Mouse (Mus musculus) midbrain, embryonic 13.5 days (tissue): Measurements from ENCODE around the gene Lgals9. TPM values are rescaled to one million over a fixed set of nuclear protein-coding genes. Genes with fewer than 3 reads are reported as not detected.

Experiments used
- ATAC-seq: fragments of 200-750 bp; cut with Nextera tagmentation; 2 replicates; pipeline ENCODE4 v1.8.0; 2017; ENCODE audit warnings: mild to moderate bottlenecking, moderate TSS enrichment, moderate library complexity
- H3K27ac ChIP-seq: fragments of 300-500 bp; sonication (generic); 2 replicates; pipeline ENCODE4 v1.5.1; 2015; ENCODE audit warnings: inconsistent platforms, mild to moderate bottlenecking, moderate library complexity
- H3K27me3 ChIP-seq: fragments of 300-500 bp; sonication (generic); 2 replicates; pipeline ENCODE4 v1.6.1; 2015; ENCODE audit warnings: mild to moderate bottlenecking, inconsistent platforms
- H3K36me3 ChIP-seq: fragments of 300-500 bp; sonication (generic); 2 replicates; pipeline ENCODE4 v1.6.1; 2015; ENCODE audit warnings: mild to moderate bottlenecking, inconsistent platforms
- H3K4me1 ChIP-seq: fragments of 300-500 bp; sonication (generic); replicated peaks from 2 replicates; pipeline ENCODE4 v1.6.1; 2015; ENCODE audit warnings: inconsistent platforms
- H3K4me2 ChIP-seq: fragments of 300-500 bp; sonication (generic); replicated peaks from 2 replicates; pipeline ENCODE4 v1.6.1; 2015; ENCODE audit warnings: moderate library complexity, mild to moderate bottlenecking, inconsistent platforms
- H3K4me3 ChIP-seq: fragments of 300-500 bp; sonication (generic); replicated peaks from 2 replicates; pipeline ENCODE4 v1.5.1; 2015; ENCODE audit warnings: mild to moderate bottlenecking, inconsistent platforms
- H3K9ac ChIP-seq: fragments of 300-500 bp; sonication (generic); replicated peaks from 2 replicates; pipeline ENCODE4 v1.6.1; 2015; ENCODE audit warnings: mild to moderate bottlenecking, inconsistent platforms
- H3K9me3 ChIP-seq: fragments of 300-500 bp; sonication (generic); 2 replicates; pipeline ENCODE4 v1.6.1; 2016; ENCODE audit warnings: mild to moderate bottlenecking, inconsistent platforms
- WGBS: fragments of 180-500 bp; shearing (Covaris S2); methylation state at CpG from one replicate; pipeline ENCODE4 v1.1.7; 2015; 5-methylcytosine and 5-hydroxymethylcytosine counted together
- polyA plus RNA-seq: library from polyadenylated mRNA; unstranded; fragments of >200 nt; fragmentation: Nextera tagmentation; extraction: Ambion mirVana; gene quantifications from 2 replicates; pipeline ENCODE4 v1.2.1, GENCODE M21; 2015

Lgals9 gene
- polyA plus RNA-seq, 1 experiment from 2014 or later = 4.2 TPM

DNA sequence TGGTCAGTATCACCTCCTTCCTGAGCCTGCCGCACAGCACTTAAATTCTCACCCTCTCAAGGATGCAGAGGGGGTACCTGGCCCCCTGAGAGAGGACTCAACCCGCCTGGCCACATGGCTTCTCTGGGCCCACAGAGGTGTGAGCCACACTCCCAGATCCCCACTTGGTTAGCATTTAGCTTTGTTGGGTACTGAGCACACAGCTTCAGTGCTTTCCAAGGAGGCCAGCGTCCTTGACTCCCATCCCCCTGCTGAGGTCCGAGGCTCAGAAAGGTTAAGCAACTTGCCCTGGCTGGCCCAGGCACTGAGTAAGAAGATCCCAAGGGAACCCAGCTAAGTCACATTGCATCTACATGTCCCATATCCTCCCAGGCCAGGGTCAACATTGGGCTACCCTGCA, 16.6 kb downstream of the Lgals9 start:
- Histone ChIP-seq H3K9me3 (no peaks in the 10 kb centered on the region), H3K9ac (no peak overlapping the region), H3K27ac (no peak overlapping the region), H3K4me3 (no peak overlapping the region), H3K36me3 (no peaks in the 10 kb centered on the region), H3K27me3 (no peaks in the 10 kb centered on the region), H3K4me2 (no peak overlapping the region), H3K4me1 (peaks cover 7% of the 10 kb centered on the region)
- ATAC-seq = no peak
- 80% methylated on average over 4 of the region's 4 CpGs for WGBS

DNA sequence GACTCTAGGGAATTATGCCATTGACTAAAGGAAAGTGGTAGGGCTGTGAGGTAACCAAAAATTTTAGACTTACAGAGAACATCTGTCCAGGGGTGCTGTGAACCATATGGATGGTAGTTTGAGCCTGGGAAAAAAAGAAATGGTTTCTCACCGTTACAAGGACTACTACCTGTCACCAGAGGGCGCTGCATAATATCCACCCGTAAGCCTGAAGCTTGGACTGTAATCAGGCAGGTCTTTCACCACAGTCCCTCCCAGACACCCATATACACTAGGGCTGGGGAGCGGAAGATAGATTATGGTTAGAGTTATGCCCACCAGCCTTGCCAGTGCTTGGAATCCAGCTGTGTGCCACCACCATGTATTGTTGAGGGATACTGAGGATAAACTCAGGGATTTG, 17.4 kb downstream of the Lgals9 start:
- no peak for ATAC-seq
- no peak overlapping the region for H3K4me3 ChIP-seq
- no peak overlapping the region for H3K27ac ChIP-seq
- no peaks in the 10 kb centered on the region for H3K36me3 ChIP-seq
- no peak overlapping the region for H3K4me2 ChIP-seq
- H3K9me3 ChIP-seq = no peaks in the 10 kb centered on the region
- no peaks in the 10 kb centered on the region for H3K27me3 ChIP-seq
- 22% methylated on average over 4 of the region's 4 CpGs for WGBS
- H3K9ac ChIP-seq = no peak overlapping the region
- no peaks in the 10 kb centered on the region for H3K4me1 ChIP-seq

DNA sequence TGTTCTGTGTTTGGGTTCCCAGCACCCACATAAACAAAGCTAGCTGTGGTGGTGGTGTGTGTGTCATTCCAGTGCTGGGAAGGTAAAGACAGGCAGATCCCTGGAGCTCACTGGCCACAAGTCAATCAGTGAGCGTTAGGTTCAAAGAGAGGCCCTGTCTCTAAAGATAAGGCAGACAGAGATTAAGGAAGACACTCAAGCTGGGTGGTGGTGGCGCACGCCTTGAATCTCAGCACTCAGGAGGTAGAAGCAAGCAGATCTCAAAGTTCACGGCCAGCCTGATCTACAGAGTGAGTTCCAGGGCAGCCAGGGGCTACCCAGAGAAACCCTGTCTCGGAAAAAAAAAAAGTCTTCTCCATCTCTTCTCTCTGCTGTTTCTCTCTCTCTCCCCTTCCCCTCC, 23.5 kb downstream of the Lgals9 start:
- H3K4me1 ChIP-seq = no peaks in the 10 kb centered on the region
- H3K27me3 ChIP-seq = 0 out of 2 replicates have a peak, but pooled peaks cover 3% of the 10 kb centered on the region
- no peak overlapping the region for H3K4me3 ChIP-seq
- H3K9ac ChIP-seq = no peak overlapping the region
- no peak for ATAC-seq
- no peaks in the 10 kb centered on the region for H3K36me3 ChIP-seq
- H3K4me2 ChIP-seq = no peak overlapping the region
- H3K27ac ChIP-seq = no peak overlapping the region
- H3K9me3 ChIP-seq = no peaks in the 10 kb centered on the region
- WGBS = 81% methylated on average over 5 of the region's 5 CpGs

DNA sequence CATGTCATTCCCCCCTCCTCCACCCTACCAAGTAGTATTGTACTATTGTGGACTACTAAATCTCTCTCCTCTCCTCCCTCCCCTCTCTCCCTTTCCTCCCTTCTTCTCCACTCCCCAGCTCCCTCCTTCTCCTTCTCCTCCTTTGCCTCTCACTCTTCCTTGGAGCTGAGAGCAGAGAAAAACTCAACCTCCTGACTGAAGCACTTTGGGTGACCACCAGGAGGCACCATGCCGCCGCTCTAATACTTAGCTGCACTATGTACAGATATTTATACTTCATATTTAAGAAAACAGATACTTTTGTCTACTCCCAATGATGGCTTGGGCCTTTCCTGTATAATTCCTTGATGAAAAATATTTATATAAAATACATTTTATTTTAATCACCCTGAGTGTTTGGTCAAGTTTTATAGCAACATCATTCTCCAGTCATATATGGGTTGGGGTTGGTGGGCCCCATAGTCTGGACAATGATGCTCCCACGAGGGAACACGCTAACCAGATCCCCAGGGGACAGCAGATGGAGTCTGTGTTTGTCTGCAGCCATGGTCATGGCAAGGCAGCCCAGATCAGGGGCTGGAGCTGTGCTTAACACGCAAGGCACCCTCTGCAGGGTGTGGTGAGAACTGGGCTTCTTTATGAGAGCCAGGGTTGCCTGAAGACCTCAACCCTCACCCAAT, 24.8 kb downstream of the Lgals9 start:
- Histone ChIP-seq H3K27me3 (0 out of 2 replicates have a peak, but pooled peaks cover 3% of the 10 kb centered on the region), H3K4me3 (no peak overlapping the region), H3K4me1 (no peaks in the 10 kb centered on the region), H3K36me3 (no peaks in the 10 kb centered on the region), H3K27ac (no peak overlapping the region), H3K4me2 (no peak overlapping the region), H3K9ac (no peak overlapping the region), H3K9me3 (no peaks in the 10 kb centered on the region)
- no peak for ATAC-seq
- WGBS = 71% methylated on average over 5 of the region's 5 CpGs

DNA sequence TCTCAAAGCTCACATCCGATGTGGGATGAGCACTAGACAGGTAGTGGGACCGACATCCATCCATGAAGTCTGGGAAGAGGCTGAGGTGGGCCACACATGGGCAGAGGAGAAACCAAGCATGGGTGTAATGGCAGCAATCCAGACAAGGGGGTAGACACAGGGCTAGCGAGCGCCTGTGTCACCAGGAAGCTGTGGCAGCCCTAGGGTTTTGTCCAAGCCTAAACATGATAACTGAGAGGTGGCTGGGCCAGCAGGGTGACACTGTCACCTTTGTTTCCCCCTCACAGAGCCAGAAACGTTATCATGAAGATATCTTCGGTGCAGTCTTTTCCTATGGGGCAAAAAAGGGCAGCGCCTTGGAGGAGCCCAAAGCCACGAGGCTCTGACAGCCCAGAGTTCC, 25.4 kb downstream of the Lgals9 start:
- Histone ChIP-seq H3K9me3 (no peaks in the 10 kb centered on the region), H3K9ac (no peak overlapping the region), H3K27me3 (peaks cover 7% of the 10 kb centered on the region), H3K36me3 (no peaks in the 10 kb centered on the region), H3K27ac (no peak overlapping the region), H3K4me3 (no peak overlapping the region), H3K4me2 (no peak overlapping the region), H3K4me1 (no peaks in the 10 kb centered on the region)
- ATAC-seq = no peak
- WGBS = 79% methylated on average over 8 of the region's 8 CpGs

DNA sequence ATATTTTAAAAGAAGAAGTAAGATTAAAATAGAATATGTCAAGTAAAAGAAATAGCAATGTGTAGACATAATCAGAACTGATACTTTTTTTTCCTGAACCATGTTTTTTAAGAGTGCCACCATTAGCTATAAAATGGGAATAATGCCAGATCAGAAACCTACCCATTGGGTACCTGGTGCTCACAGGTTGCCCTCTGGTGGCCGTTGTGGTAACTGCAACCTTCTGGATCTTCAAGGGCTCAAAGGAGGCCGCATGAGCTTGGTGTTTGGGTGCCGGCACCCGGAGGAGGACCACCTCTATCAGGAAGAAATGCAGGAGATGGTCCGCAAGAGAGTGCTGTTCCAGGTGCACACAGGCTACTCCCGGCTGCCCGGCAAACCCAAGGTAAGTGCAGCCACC, 28.5 kb downstream of the Lgals9 start:
- H3K4me3 ChIP-seq = no peak overlapping the region
- H3K27ac ChIP-seq = no peak overlapping the region
- peaks cover 30% of the 10 kb centered on the region for H3K27me3 ChIP-seq
- no peak overlapping the region for H3K9ac ChIP-seq
- 8% methylated on average over 7 of the region's 7 CpGs for WGBS
- ATAC-seq = no peak
- H3K4me2 ChIP-seq = no peak overlapping the region
- H3K36me3 ChIP-seq = no peaks in the 10 kb centered on the region
- H3K4me1 ChIP-seq = peaks cover 5% of the 10 kb centered on the region; the same call in 1 of the 2 replicates
- no peaks in the 10 kb centered on the region for H3K9me3 ChIP-seq

DNA sequence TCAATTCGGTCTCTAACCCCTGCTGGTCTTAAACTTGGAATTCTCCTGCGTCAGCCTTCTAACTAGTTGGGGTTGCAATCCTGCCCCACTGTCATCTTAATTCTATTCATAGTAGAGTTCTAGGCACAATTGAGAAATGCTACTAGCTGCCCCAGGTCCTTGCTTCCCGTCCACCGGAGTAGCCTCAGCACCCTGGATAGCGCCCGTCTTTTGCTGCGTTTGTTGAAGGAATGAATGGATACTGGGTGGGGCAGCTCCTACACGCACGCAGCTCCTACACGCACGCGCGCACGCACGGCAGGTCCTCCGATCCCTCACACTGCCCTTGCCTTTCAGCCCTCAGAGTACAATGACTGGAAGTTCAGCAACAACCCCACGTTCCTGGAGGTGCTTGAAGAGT, 32.3 kb downstream of the Lgals9 start:
- H3K27ac ChIP-seq = no peak overlapping the region
- WGBS = 7% methylated on average over 17 of the region's 17 CpGs
- peak overlapping the region; percentile 38 for H3K4me2 ChIP-seq
- H3K36me3 ChIP-seq = no peaks in the 10 kb centered on the region
- H3K9ac ChIP-seq = no peak overlapping the region
- H3K4me1 ChIP-seq = peaks cover 5% of the 10 kb centered on the region; the same call in 1 of the 2 replicates
- no peaks in the 10 kb centered on the region for H3K9me3 ChIP-seq
- peaks cover 28% of the 10 kb centered on the region for H3K27me3 ChIP-seq
- peak overlapping the region; percentile 17; the same call in 1 of the 2 replicates for H3K4me3 ChIP-seq
- no peak for ATAC-seq

DNA sequence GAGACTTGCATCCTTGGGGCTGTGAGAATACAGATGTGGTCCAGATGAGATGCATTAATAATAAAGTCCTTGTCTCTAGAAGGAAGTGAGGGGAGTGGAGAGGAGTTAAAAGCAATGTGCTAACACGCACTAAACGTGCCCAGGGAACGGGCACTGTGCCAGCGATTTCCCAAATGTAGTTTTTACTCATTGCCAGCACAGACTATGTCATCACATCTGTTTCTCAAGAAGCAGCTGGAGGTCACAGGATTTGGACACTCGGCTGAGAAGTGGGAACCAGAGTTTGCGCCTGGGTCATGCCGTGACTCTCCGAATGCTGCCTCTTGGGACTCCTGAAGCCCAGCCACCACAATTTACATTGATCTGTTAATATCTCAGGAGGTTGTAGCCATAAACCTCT, 34.4 kb downstream of the Lgals9 start:
- Histone ChIP-seq H3K27me3 (peaks cover 27% of the 10 kb centered on the region), H3K36me3 (no peaks in the 10 kb centered on the region), H3K27ac (no peak overlapping the region), H3K4me3 (no peak overlapping the region), H3K4me2 (no peak overlapping the region), H3K9me3 (no peaks in the 10 kb centered on the region), H3K9ac (no peak overlapping the region), H3K4me1 (peaks cover 5% of the 10 kb centered on the region; the same call in 1 of the 2 replicates)
- no peak for ATAC-seq
- WGBS = 89% methylated on average over 8 of the region's 8 CpGs

DNA sequence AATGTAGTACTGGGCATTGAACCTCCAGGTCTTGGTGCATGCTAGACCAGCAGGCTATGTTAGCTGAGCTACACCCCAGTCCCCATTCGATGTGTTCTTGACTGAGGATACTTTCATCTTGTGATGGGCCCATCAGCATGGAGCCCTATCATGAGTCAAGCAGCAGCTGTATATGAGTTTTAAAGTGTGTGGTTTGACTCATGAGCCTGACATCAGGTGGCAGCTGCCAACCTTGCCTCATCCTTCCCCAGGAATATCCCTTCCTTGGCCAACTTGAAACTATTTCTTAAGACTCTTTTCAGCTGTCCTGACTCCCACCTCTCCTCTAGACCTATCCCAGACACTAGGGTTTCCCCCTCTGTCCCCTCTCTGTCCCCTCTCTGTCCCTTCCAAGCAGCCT, 41.7 kb downstream of the Lgals9 start:
- Histone ChIP-seq H3K4me2 (no peak overlapping the region), H3K4me3 (no peak overlapping the region), H3K9me3 (no peaks in the 10 kb centered on the region), H3K27me3 (no peaks in the 10 kb centered on the region), H3K9ac (no peak overlapping the region), H3K4me1 (peaks cover 1% of the 10 kb centered on the region; the same call in 1 of the 2 replicates), H3K36me3 (no peaks in the 10 kb centered on the region), H3K27ac (no peak overlapping the region)
- WGBS = 90% methylated on average over 1 of the region's 1 CpGs
- no peak for ATAC-seq

DNA sequence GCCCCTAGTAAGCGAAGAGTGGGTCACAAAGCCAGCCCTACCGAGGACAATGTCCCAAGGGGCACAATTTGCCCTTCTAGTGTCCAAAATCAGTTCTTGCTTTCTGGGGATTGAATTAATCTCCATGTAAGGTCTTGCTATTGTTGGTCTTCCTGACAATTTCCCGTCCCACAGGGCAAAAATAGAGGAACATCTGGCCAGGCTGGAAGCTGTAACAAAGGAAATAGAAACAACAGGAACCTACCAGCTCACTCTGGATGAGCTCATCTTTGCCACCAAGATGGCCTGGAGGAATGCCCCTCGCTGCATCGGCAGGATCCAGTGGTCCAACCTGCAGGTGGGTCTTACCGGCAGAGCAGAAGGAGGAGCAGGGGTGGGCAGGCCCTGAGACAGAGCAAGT, 49.6 kb downstream of the Lgals9 start:
- no peak overlapping the region for H3K4me2 ChIP-seq
- H3K9ac ChIP-seq = no peak overlapping the region
- H3K4me1 ChIP-seq = peaks cover 8% of the 10 kb centered on the region; the same call in 1 of the 2 replicates
- no peaks in the 10 kb centered on the region for H3K27me3 ChIP-seq
- no peak for ATAC-seq
- no peak overlapping the region for H3K4me3 ChIP-seq
- H3K9me3 ChIP-seq = no peaks in the 10 kb centered on the region
- no peak overlapping the region for H3K27ac ChIP-seq
- 84% methylated on average over 6 of the region's 6 CpGs for WGBS
- no peaks in the 10 kb centered on the region for H3K36me3 ChIP-seq

DNA sequence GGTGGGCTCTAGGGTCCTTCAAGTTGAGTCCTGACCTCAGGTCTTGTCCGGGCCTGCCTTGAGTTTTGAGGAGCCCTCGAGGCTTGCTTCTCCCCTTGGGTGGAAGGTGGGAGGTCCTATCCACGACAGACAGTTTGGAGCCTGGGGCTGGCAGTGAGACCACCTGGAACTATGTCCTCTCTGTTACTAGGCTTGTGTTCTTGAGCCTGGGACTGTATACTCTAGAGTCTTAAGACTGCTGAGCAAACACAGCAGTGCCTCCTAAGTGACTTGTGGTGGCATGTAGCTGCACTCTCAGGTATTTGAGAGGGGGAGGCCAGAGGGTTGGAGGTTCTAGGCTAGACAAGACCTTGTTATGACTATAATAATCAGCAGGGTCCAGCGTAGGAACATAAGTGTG, 50.0 kb downstream of the Lgals9 start:
- no peaks in the 10 kb centered on the region for H3K9me3 ChIP-seq
- no peaks in the 10 kb centered on the region for H3K36me3 ChIP-seq
- H3K4me2 ChIP-seq = no peak overlapping the region
- H3K27ac ChIP-seq = no peak overlapping the region
- 91% methylated on average over 4 of the region's 4 CpGs for WGBS
- ATAC-seq = no peak
- peaks cover 8% of the 10 kb centered on the region; the same call in 1 of the 2 replicates for H3K4me1 ChIP-seq
- no peak overlapping the region for H3K4me3 ChIP-seq
- H3K27me3 ChIP-seq = no peaks in the 10 kb centered on the region
- no peak overlapping the region for H3K9ac ChIP-seq

DNA sequence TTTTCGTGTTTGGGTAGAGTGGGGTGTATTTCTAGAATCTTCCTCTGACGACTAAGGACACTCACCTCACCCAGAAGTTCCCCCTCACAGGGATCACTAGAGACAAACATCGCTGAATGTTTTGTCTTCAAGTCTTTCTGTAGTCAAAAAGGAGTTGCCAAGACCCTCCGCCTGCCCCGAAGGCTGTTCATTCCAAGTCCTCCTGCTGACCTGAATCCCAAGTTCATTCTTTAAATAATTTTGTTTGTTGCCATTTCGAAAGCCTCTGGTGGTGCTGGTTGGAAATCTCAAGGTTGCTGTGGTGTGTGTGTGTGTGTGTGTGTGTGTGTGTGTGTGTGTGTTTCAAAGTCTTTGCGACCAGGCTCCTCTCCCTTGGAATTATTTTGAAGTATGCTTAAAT, 50.4 kb downstream of the Lgals9 start:
- ATAC-seq = no peak
- no peaks in the 10 kb centered on the region for H3K36me3 ChIP-seq
- no peak overlapping the region for H3K4me2 ChIP-seq
- no peak overlapping the region for H3K9ac ChIP-seq
- H3K27me3 ChIP-seq = no peaks in the 10 kb centered on the region
- H3K4me1 ChIP-seq = peaks cover 8% of the 10 kb centered on the region; the same call in 1 of the 2 replicates
- 86% methylated on average over 7 of the region's 7 CpGs for WGBS
- no peaks in the 10 kb centered on the region for H3K9me3 ChIP-seq
- no peak overlapping the region for H3K4me3 ChIP-seq
- H3K27ac ChIP-seq = no peak overlapping the region

DNA sequence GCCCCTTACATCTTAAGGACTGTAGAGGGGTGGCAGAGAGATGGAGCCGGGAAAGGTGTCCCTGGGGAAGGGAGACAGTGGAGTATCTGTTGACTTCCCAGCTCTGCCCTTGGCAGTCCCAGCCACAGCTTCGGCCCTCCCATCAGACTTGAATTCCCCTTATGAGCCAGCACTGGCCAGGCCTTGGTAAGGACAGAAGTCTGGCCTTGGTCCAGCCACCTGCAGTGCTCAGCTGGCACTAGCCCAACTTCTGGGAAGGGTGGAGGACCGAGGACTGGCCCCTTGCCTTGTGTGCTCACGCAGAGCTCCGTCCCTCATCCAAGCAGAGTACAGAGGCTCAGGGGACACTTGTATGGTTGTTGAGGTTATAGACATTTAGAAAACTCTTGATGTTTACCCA, 55.4 kb downstream of the Lgals9 start:
- peaks cover 29% of the 10 kb centered on the region for H3K27me3 ChIP-seq
- H3K27ac ChIP-seq = no peak overlapping the region
- H3K4me1 ChIP-seq = peaks cover 6% of the 10 kb centered on the region
- no peak overlapping the region for H3K4me2 ChIP-seq
- H3K4me3 ChIP-seq = no peak overlapping the region
- ATAC-seq = no peak
- H3K9me3 ChIP-seq = no peaks in the 10 kb centered on the region
- 67% methylated on average over 5 of the region's 5 CpGs for WGBS
- no peak overlapping the region for H3K9ac ChIP-seq
- no peaks in the 10 kb centered on the region for H3K36me3 ChIP-seq
